Mouse (Mus musculus): ENCODE measurements around the gene Tigd4.

DNA sequence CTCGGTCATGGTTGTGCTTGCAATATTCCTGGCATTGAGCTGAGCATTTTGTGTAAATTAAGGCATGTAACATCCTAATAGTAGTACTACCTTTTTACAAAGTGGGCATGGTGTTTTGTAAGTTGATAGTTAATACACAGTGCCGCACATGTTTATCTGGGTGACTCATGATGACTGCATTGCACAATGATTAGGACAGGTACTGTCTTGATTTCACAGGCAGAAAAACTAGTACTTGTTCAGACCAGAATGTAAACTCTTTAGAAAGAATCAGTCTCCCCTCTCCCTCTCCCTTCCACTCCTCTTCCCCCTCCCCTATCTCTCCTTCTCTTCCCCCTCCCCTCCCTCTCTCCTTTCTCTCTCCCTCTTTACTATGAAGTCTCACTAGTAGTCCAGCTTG lies 9.4 kb downstream of the Tigd4 start:
- TF ChIP-seq CTCF (IDR thresholded peaks at IDR 0.05; ENCODE audit: low read depth) (no peak), EP300 (IDR thresholded peaks at IDR 0.05; ENCODE audit: low read depth) (no peak)
